Mouse (Mus musculus): ENCODE data around the gene Fbn1.

Gene Fbn1

DNA sequence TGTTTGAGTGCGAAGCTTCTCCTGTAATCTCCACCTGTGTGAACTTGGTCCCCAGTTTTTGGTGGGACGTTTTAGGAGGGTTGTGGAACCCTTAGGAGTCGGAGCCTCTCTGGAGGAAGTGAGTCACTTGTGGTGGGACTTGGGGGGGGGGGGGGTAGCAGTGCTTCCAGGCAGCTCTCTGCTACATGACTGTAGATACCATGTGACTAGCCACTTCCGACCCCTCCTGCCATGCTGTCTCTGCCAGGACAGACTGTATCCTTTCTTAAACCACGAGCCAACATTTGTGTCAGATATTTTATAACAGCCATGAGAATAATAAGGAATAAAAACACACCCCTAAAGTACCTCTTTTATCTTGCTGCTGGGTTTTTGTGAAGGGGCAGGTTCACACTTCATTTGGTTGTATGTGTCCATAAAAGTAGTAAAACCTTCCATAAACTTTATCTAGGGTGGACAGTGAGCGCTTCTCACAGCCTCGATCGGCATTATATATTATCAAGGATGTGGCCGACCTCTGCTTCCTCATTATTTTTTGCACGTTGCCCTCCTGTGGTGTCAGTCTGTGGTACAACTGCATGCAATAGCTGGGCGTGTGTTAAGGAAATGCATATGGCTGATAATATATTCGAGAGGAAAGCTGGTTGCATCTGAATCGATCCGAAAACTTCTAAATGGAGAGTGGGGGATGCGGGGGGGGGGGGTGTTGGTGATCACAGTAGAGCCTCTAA is 51.6 kb downstream of the Fbn1 start:
- no peak for DNase-seq (ENCODE audit: low spot score in 2 of 2)

DNA sequence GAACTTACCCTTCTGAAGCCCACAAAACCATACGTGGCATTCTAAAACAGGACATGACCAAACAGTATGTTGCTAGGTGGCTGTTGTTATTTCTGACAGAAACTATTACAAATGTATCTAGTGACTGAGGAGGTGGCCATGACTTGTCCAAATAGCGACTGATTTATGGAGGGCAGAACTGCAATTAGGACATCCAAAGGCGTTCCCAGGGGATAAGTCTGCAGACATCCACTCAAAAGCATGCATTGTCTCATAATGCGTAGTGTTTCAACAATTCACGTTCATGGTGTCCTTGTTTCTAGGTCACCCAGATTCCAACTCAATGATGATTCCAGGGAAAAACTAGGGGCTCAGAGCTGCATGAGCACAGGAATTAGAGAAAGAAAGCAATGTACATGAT is 53.0 kb downstream of the Fbn1 start:
- DNase-seq (ENCODE audit: low spot score in 2 of 2) = no peak

DNA sequence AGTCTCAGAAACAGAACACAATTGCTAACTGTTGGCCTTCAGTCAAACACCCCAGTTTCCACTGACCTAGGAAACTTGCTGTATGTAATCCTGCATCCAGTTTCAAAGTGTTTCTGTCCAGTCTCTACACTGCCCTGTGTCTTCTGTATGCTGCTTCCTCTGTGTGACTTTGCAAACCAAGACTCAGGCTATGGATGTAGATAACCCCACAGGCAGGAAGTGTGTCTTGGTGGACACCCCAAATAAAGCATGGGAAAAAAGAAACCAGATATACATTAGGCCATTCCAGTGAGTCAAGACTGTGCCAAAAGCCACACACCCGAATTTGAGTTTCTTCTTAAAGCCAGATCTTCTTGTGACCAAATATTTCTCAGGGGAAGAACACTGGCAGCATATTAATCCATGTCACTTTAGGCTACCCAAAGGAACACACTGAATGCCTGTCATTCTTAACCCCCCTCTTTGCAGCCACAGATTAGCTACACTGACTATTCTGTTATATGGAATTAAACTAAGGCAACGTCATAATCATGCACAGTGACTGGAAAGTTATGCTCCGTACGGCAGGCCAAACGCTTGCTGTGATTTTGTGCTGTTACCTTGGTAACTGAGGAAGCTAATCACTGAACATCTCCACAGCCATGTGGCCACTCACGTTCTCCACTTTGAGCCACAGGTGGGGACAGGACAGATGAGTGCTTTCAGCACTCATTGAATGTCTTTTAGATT is 55.3 kb downstream of the Fbn1 start:
- DNase-seq (ENCODE audit: low spot score in 2 of 2) = no peak

DNA sequence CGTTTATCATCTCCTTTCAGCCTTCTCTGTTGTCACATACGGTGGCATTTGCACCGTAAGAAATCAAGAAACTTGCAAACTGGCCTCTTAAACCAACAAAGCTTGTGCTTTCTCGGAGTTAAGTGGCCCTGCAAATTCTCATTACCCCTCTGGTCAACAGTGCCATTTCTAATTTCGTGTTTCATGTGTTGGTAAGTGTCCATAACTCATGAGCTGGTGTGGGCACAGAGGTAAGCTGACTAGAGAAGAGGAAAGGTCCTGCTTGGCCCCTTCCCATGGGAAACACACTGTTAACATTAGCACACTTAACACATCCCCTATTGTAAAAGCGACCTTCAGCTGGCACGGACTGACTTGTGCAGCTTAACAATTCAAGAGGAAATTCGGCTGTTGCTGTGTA is 58.4 kb downstream of the Fbn1 start:
- no peak for DNase-seq (ENCODE audit: low spot score in 2 of 2)

DNA sequence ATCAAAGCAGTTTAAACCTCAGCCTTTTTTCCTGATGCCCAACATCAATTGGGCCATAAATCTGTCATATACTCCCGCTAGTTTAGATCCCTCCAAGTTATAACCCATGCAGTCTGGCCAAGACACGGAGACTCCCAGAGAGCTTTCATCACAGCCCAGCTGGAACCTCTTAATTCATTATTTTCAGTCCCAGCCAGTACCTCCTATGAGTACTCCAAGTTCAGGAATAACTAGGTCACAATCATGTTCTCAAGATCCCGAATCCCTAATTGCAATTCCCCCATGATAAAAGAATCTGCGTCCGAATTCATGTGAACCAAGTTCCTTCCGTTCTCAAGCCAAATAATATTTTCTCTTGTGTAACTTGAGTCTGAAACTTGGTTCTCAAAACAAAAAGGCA is 58.9 kb downstream of the Fbn1 start:
- no peak for DNase-seq (ENCODE audit: low spot score in 2 of 2)

DNA sequence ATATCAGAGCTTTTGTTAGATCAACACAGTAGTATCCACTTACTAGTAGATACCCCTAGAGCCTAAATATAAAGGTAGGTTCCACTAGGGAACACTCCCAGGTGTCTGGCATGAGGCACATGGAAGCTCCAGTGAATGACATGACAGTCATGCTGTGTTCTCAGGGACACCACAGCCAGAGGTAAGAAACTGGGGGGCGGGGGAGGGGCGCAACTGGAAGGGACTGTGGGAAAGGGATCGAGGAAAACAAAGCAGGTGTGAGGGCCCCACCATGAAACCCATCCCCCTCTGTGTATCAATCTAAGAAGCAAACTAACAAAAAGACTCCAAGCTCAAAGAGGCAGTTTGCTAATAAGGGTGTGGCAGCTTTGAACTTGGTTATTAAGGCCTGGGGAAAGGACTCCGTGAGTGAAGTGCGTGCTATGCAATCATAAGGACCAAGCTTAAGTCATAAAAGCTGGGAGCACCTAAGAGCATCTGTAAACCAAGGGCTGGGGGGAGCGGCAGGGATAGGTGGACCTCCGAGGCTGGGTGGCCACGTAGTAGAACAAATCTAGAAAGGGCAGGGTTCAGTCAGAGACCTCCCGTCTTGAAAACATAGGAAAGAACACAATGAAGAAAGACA is 60.4 kb downstream of the Fbn1 start:
- DNase-seq (ENCODE audit: low spot score in 2 of 2) = no peak

DNA sequence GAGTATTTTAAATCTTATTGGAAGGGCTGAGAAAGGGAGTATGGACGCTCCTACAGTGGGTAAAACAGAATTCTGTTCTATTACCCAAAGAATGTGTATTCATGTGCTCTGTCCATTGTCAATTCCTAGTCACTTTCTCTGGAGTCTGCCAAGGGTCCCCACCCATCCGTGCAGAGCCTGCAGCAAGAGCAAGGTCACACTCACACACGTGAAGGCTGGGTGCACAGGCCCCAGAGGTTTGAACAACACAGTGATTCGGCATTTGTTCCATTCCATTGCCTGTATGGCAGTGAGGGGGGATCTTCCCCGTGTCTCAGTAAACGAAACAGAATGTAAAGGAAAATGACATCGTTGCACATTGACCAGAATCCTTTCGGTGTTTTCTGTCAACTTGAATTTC is 69.4 kb downstream of the Fbn1 start:
- no peak for DNase-seq (ENCODE audit: low spot score in 2 of 2)

DNA sequence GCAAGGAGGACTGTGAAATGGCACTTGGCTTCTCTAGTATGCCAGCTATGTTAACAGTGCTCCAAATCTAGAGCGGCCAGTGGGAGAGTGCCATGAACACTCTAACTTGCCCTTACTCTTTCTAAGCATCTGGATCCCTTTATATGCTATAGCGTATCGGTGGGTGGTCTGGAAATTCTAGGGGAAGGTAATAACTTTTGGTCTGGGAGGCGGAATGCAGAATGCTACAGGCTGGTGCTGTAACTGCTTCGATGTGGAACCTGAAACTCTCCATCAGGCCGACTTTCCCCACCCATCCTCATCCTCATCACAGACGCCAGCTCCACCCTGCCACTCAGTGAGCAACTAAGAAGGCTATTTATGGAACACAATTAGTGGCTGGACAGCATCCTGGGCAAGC is 71.6 kb downstream of the Fbn1 start:
- no peak for DNase-seq (ENCODE audit: low spot score in 2 of 2)

DNA sequence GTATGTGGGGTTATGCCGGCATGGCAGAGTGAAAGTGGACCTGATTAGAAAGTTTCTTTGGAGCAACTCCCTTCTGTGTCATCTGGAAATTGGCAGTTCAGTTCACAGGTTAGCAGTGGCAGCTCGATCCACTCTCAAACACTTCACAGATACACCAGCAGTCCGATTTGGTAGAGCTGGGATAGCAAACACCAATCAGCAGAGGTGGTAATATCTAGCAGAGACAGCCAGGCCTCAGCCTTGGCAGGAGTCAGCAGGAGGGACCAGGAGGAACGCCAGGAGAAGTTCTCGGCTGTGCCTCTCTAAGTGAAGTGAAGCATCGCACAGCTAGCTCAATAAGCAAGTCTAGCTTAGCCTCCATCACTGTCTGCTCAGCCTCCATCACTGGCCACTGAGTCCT is 74.3 kb downstream of the Fbn1 start:
- DNase-seq (ENCODE audit: low spot score in 2 of 2) = no peak

DNA sequence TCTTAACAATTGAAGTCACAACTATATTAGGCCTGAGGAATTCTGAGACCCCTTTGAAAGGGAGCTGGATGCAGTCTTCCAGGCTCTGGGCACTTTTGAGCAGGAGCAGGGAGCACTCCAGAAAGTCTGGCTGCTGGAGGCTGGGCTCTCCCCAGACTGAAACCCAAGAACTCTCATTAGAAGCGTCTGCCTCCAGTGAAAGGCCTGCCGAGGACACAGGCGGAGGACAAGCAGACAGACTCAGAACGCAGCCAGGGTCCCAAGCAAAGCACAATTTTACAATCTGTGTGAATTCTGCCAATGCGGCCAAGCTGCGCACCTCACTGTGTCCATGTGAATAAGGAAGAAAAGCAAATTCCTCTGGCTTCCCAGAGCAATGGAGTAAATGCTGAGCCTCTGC is 76.3 kb downstream of the Fbn1 start:
- DNase-seq (ENCODE audit: low spot score in 2 of 2) = no peak

DNA sequence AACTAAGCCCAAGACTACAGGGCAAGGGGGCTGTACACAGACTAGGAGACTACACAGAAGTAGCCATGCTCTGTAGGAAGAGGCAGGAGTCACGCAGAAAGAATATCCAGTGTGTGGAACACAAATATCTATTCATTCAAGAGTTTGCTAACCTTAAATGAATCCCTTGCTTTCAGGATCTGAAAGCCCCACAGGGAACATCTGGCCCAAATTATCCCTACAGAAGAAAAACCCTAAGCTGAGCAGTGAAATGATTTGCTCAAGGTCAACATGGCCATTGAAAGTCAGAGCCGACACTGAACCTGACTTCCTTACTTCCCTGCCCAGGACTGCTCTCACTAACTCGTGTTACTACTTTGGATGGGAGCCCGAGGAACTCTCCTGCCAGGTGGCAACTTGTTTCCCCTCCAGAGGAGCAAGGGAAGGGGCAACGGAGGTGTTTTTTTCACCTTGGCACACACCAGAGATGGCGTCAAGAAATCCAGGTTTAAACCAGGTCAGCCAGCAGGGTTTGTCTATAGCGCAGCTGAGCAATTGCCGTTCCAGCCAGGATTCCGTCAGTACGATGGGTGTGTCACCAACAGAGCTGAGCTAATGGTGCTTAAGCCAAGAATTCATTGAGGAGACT is 78.9 kb downstream of the Fbn1 start:
- no peak for DNase-seq (ENCODE audit: low spot score in 2 of 2)

DNA sequence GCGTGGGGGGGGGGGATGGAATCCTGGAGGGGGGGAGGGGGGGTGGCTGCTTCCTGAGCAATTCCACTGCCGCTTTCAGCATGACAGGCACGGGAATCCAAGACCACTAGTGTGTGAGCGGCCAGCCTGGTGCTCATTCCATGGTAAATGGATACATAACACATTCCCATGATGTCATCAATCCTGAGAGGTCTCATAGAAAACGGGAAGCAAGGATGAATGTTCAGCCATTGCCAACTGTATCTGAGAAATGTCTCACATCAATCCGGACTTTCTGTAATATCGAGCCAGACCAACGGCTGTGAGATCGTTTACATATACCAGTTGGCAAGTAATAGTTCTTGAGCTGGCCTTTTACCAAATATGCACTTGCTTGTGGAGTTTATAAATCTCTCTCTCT is 87.2 kb downstream of the Fbn1 start:
- no peak for DNase-seq (ENCODE audit: low spot score in 2 of 2)

DNA sequence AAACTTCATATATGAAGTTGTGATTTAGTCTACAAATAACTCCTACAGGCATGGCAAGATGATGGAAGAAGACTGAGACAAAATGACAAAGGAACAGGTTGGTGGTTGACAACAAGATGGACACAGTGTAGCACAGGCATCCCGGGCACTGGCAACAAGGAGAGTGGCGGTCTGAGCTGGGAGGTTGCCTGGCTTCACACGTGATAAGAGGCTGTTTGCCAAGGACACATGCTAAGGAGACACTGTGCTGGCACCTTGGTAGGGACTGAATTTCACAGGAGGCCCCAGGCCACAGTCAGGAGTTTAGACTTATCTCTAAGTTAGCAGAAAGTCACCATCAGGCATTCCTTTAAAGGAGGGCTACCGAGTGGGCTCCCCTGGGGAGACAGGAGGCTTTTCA is 88.1 kb downstream of the Fbn1 start:
- DNase-seq (ENCODE audit: low spot score in 2 of 2) = no peak

DNA sequence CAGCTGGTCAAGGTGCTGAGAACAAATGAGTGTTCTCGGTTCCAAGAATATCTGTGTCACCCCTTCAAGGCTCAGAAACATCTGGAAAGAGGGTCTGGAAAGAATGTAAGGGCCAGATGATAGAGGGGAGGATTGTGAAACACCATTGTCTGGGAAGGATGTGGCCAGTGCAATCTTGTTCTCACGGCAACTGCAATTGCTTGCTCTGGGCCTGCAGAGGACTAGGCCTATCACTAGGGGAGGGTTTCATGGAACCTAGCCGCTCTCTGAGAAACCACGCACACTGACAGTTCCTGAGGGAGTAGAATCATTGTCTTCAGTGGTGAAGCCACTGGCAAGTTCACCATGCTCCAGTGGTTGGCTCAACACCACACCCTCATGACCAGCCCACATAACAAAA is 89.2 kb downstream of the Fbn1 start:
- DNase-seq (ENCODE audit: low spot score in 2 of 2) = no peak

DNA sequence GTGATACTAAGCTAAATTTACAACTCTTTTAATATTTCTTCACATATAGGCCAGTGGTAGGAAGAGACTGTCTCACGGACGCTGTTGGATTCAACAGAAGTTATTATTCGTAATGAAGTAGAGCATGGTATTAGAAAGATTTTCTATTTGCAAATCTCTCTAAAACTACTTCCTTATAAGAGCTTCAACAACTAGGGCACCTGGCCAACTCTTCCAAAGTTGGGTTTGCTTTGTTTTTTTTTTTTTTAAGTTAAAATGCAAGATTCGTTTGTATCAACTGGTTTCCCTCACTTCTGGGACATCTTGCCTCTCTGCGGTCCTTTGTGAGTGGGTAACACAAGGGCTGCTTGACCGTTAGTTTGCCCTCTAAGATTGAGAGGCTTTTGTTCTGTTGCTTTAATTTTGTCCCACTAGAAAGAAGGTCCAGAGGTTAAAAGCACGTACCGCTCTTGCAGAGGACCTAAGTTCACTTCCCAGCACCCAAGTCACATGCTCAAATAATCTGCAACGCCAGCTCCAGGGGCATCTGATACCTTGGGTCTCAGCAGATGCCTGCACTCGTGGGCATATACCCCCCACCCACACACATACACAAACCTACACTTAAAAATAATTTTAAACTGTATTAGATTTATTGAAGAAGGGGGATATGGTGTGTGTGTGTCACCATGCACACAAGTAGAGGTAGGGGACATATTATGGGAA is 91.1 kb downstream of the Fbn1 start:
- DNase-seq (ENCODE audit: low spot score in 2 of 2) = no peak

DNA sequence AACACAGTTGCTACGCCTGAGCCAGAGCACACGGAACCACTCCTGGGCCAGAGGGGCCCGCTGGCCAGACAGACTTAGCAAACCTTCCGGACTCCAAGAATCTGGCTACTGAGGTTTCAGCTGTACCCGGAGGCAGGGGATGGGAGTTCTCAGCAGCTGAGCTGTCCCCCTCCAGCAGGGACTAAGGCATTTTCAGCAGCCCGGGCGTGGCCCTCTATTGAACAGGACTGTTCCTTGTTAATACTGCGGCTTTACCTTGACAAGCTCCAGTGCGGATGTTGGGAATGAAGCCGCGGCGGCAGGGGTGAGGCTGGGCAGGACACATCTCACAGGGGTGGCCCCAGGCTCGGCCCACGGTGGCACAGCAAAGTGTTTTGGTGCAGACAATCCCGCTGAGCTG is 95.4 kb downstream of the Fbn1 start:
- DNase-seq (ENCODE audit: low spot score in 2 of 2) = no peak

DNA sequence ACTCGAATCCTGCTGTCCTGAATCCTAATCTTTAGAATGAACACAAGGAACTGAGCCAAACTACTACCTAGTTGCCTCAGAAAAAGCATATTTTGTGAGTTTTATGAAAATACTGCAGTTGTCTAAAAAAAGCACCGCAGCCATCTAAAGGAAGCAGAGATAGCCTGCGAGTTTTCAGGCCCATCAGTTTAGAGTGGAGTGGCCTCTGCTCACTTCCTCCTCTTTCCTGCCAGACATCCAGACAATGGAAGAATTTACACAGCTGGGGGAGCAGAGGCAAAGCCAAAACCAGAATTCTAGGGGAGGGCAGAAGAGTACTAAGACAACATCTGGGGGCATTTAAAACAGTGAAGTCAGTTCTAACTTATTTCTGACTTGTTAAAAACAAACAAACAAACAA is 96.0 kb downstream of the Fbn1 start:
- DNase-seq (ENCODE audit: low spot score in 2 of 2) = no peak

DNA sequence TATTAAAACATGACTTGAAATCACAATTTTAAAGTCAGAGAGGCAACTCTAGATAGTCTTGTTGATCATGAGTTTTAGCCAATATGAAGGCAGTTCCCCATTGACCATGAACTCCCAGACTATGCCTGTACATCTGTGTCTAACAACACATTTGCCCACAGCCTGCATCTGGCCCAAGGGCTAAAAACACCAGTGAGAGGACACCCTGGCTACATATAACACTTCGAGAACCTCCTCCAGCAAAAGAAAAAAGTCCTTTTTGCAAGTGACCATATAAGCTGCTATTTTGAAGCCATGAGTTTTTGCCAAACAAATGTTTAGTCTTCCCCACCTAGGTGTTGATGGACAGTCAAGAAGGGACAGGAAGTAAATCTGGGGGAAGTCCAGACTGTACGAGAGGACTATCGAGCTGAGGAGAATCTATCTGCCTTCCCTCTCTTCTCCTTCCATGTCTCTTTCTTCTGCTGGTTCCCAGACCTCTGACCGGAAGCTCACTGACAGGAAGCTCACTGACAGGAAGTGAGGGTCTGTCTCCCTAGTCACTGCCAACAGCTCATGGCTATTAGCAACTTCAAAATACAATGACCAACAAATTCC is 103.2 kb downstream of the Fbn1 start:
- DNase-seq (ENCODE audit: low spot score in 2 of 2) = no peak

DNA sequence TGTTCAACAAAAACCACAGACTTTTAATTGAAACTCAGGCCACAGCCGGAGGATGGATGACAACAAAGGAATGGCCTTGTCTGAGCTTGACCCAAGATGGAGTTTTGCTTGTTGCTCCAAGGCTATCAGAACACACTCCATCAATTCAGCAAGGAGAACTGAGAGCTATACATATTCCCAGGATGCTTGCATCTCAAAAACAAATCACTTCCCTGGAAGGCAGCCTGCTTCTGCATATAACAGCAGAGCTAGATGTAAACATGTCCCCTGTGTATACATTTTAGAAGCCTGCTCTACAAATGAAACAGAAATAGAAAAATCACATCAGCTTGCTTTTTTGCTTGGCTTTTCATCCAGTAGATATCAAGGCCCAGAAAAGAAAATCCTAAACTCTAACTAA is 105.5 kb downstream of the Fbn1 start:
- DNase-seq (ENCODE audit: low spot score in 2 of 2) = no peak

DNA sequence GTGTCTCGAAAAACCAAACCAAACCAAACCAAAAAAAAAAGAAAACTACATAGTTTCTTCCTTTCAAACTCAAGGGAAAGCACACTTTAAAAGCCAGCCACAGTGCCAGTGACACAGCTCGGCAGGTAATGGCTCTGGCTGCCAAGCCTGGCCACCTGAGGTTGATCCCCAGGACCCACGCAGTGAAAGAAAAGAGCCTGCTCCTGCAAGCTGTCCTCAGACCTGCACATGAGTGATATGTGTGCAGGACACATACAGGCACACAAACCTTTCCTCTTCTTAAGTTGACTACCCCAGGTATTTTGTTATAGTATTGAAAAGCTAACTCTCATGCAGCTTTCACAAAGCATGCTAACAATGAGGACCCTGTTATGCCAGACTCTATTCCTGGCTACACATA is 107.7 kb downstream of the Fbn1 start:
- DNase-seq (ENCODE audit: low spot score in 2 of 2) = no peak

DNA sequence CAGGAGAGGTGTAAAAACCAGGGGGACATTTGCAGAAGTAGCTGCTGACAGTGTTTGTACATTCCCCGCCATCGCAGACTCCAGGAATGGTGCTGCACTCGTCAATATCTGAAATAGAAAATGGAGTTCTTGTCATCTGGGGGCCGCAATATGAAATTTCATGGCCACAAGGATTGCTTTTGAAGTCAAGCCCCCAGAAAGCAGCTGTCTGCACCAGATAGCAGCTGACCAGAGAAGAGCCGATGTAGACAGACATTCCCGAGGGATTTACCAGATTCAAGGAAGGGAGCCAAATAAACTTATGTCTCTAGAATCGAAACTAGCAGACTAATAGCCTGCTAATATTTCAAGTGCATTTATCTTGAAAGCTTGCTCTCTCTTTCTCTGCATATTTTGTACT is 110.0 kb downstream of the Fbn1 start:
- no peak for DNase-seq (ENCODE audit: low spot score in 2 of 2)
